Comparison of ENCODE assay signal across 8 mouse cellular contexts in genomic region chr7:45801348-45801747, GRCm38 (mm10). TPM values are rescaled to one million over a fixed set of nuclear protein-coding genes. Genes with fewer than 3 reads are reported as not detected.
DNase-seq lines count a peak whose midpoint lies in the region; ATAC-seq and TF ChIP-seq lines count a peak whose summit lies in the region.

No protein-coding gene starts in this region.

- peaks cover 11% of the 10 kb centered on the region for H3K27me3 ChIP-seq in embryonic facial prominence, embryonic 11.5 days (ENCODE audit: control insufficient read depth, insufficient read depth, low read length)
- no peaks in the 10 kb centered on the region for H3K27me3 ChIP-seq in kidney, adult 2 months (replicated peaks; ENCODE audit: control insufficient read depth, insufficient read depth, low read length)
- H3K27me3 ChIP-seq in limb, embryonic 12.5 days: peaks cover 40% of the 10 kb centered on the region
- no peaks in the 10 kb centered on the region for H3K27me3 ChIP-seq in midbrain, embryonic 14.5 days (ENCODE audit: control insufficient read depth, insufficient read depth, low read length)

- H3K9me3 ChIP-seq in embryonic facial prominence, embryonic 11.5 days (replicated peaks; ENCODE audit: control insufficient read depth, low read length): no peaks in the 10 kb centered on the region
- no peaks in the 10 kb centered on the region for H3K9me3 ChIP-seq in limb, embryonic 12.5 days
- H3K9me3 ChIP-seq in midbrain, embryonic 14.5 days (ENCODE audit: control insufficient read depth, low read length): no peaks in the 10 kb centered on the region

- ATAC-seq in embryonic facial prominence, embryonic 11.5 days (replicated peaks; ENCODE audit: insufficient number of reproducible peaks, low FRiP score, low TSS enrichment, low read depth): no peak
- no peak for ATAC-seq in limb, embryonic 12.5 days (ENCODE audit: insufficient number of reproducible peaks, insufficient read depth, low FRiP score, low TSS enrichment, low read depth)
- ATAC-seq in midbrain, embryonic 14.5 days (ENCODE audit: low FRiP score, low TSS enrichment): peak; percentile 59; the same call in 1 of the 2 replicates

- peak; percentile 95 for DNase-seq in 3T3-L1 (ENCODE audit: low read depth, low spot score)
- peak; percentile 93 for DNase-seq in adrenal gland, postnatal 25 days
- DNase-seq in embryonic facial prominence, embryonic 11.5 days (ENCODE audit: low spot score): peak; percentile 94
- peak; percentile 98 for DNase-seq in heart, adult 11 months
- peak; percentile 94 for DNase-seq in kidney, adult 2 months
- peak; percentile 96 for DNase-seq in midbrain, embryonic 14.5 days
- peak; percentile 84 for DNase-seq in spleen, adult 12 weeks (ENCODE audit: low spot score)

- no peak overlapping the region for H3K27ac ChIP-seq in embryonic facial prominence, embryonic 11.5 days (replicated peaks; ENCODE audit: low read depth, low read length)
- H3K27ac ChIP-seq in kidney, adult 2 months (ENCODE audit: insufficient read depth, low read depth, low read length): no peak overlapping the region
- H3K27ac ChIP-seq in limb, embryonic 12.5 days: no peak overlapping the region
- H3K27ac ChIP-seq in midbrain, embryonic 14.5 days (replicated peaks; ENCODE audit: low read depth, low read length): no peak overlapping the region; the same call in 1 of the 2 replicates

- TF ChIP-seq CTCF in kidney, adult 2 months (conservative IDR thresholded peaks at IDR 0.05; ENCODE audit: insufficient read depth, insufficient read length, low read depth, low read length): peak; percentile 100; the same call in 1 of the 2 replicates

- no peaks in the 10 kb centered on the region for H3K36me3 ChIP-seq in embryonic facial prominence, embryonic 11.5 days (replicated peaks; ENCODE audit: control insufficient read depth, insufficient read depth, low read depth, low read length)
- no peaks in the 10 kb centered on the region for H3K36me3 ChIP-seq in kidney, adult 2 months (ENCODE audit: control insufficient read depth, insufficient read depth, low read length)
- H3K36me3 ChIP-seq in limb, embryonic 12.5 days: peaks cover 42% of the 10 kb centered on the region
- peaks cover 85% of the 10 kb centered on the region for H3K36me3 ChIP-seq in midbrain, embryonic 14.5 days (ENCODE audit: control insufficient read depth, insufficient read depth, low read length)

- no peak overlapping the region for H3K4me3 ChIP-seq in embryonic facial prominence, embryonic 11.5 days (ENCODE audit: low read depth, low read length)
- H3K4me3 ChIP-seq in kidney, adult 2 months (ENCODE audit: insufficient read depth, low read depth, low read length): peak overlapping the region; percentile 33; the same call in 1 of the 2 replicates
- H3K4me3 ChIP-seq in limb, embryonic 12.5 days (replicated peaks): 0 out of 2 replicates have a peak overlapping the region, but pooled peaks have one; percentile 7
- H3K4me3 ChIP-seq in midbrain, embryonic 14.5 days (replicated peaks; ENCODE audit: low read depth, low read length): no peak overlapping the region

- H3K4me2 ChIP-seq in embryonic facial prominence, embryonic 11.5 days (ENCODE audit: low read depth, low read length): peak overlapping the region; percentile 4; the same call in 1 of the 2 replicates
- H3K4me2 ChIP-seq in limb, embryonic 12.5 days: peak overlapping the region; percentile 37
- no peak overlapping the region for H3K4me2 ChIP-seq in midbrain, embryonic 14.5 days (ENCODE audit: low read length)

- WGBS in embryonic facial prominence, embryonic 11.5 days: 5% methylated on average over 12 of the region's 12 CpGs
- under 1% methylated on average over 12 of the region's 12 CpGs for WGBS in kidney, adult 2 months
- 5% methylated on average over 12 of the region's 12 CpGs for WGBS in limb, embryonic 12.5 days
- WGBS in midbrain, embryonic 14.5 days: 3% methylated on average over 12 of the region's 12 CpGs

- no peak for TF ChIP-seq POLR2A in kidney, adult 2 months (IDR thresholded peaks at IDR 0.05; ENCODE audit: low read depth, low read length)

- no peak overlapping the region for H3K9ac ChIP-seq in embryonic facial prominence, embryonic 11.5 days (replicated peaks; ENCODE audit: low read length)
- no peak overlapping the region for H3K9ac ChIP-seq in limb, embryonic 12.5 days (replicated peaks)
- no peak overlapping the region for H3K9ac ChIP-seq in midbrain, embryonic 14.5 days (replicated peaks; ENCODE audit: low read length)

- H3K4me1 ChIP-seq in embryonic facial prominence, embryonic 11.5 days (ENCODE audit: control insufficient read depth, insufficient read depth, low read length): peaks cover 12% of the 10 kb centered on the region
- H3K4me1 ChIP-seq in kidney, adult 2 months (ENCODE audit: control insufficient read depth, insufficient read depth, low read length): peaks cover 4% of the 10 kb centered on the region; the same call in 1 of the 2 replicates
- peaks cover 33% of the 10 kb centered on the region for H3K4me1 ChIP-seq in limb, embryonic 12.5 days (replicated peaks)
- peaks cover 16% of the 10 kb centered on the region for H3K4me1 ChIP-seq in midbrain, embryonic 14.5 days (ENCODE audit: control insufficient read depth, insufficient read depth, low read length)

RNA-seq across cellular contexts. Expression of gene Cyth2, which starts 13.0 kb away (rescaled TPM):
- 114 and 134 TPM in 2 replicates for total RNA-seq in adrenal gland, postnatal 25 days (2021)
- 168 and 170 TPM in 2 replicates for polyA plus RNA-seq in embryonic facial prominence, embryonic 11.5 days (2014; fragmentation: Nextera tagmentation; extraction: Ambion mirVana)
- polyA plus RNA-seq in kidney, adult 2 months (2012; rRNA removed): 43.3 and 44.7 TPM in 2 replicates
- polyA plus RNA-seq in limb, embryonic 12.5 days (2016; fragmentation: Nextera tagmentation; extraction: Ambion mirVana): 171 and 175 TPM in 2 replicates
- 281 and 288 TPM in 2 replicates for polyA plus RNA-seq in midbrain, embryonic 14.5 days (2014; fragmentation: Nextera tagmentation; extraction: Ambion mirVana)

RNA-seq across cellular contexts. Expression of gene Sult2b1, which starts 16.9 kb away (rescaled TPM):
- total RNA-seq in adrenal gland, postnatal 25 days (2021): 0.90 and 1.1 TPM in 2 replicates
- 1.8 and 2.0 TPM in 2 replicates for polyA plus RNA-seq in embryonic facial prominence, embryonic 11.5 days (2014; fragmentation: Nextera tagmentation; extraction: Ambion mirVana)
- 4.2 and 6.1 TPM in 2 replicates for polyA plus RNA-seq in kidney, adult 2 months (2012; rRNA removed)
- 1.6 and 1.9 TPM in 2 replicates for polyA plus RNA-seq in limb, embryonic 12.5 days (2016; fragmentation: Nextera tagmentation; extraction: Ambion mirVana)
- 5.2 and 8.5 TPM in 2 replicates for polyA plus RNA-seq in midbrain, embryonic 14.5 days (2014; fragmentation: Nextera tagmentation; extraction: Ambion mirVana)

RNA-seq across cellular contexts. Expression of gene Lmtk3, which starts 17.8 kb away (rescaled TPM):
- total RNA-seq in adrenal gland, postnatal 25 days (2021): 10.0 and 14.8 TPM in 2 replicates
- polyA plus RNA-seq in embryonic facial prominence, embryonic 11.5 days (2014; fragmentation: Nextera tagmentation; extraction: Ambion mirVana): 2.9 and 3.2 TPM in 2 replicates
- polyA plus RNA-seq in kidney, adult 2 months (2012; rRNA removed): 5.7 and 7.3 TPM in 2 replicates
- polyA plus RNA-seq in limb, embryonic 12.5 days (2016; fragmentation: Nextera tagmentation; extraction: Ambion mirVana): 3.4 and 4.9 TPM in 2 replicates
- 25.2 and 30.2 TPM in 2 replicates for polyA plus RNA-seq in midbrain, embryonic 14.5 days (2014; fragmentation: Nextera tagmentation; extraction: Ambion mirVana)

RNA-seq across cellular contexts. Expression of gene Kcnj14, which starts 23.2 kb away (rescaled TPM):
- total RNA-seq in adrenal gland, postnatal 25 days (2021): 0.30 and 0.33 TPM in 2 replicates
- 2.1 and 2.7 TPM in 2 replicates for polyA plus RNA-seq in embryonic facial prominence, embryonic 11.5 days (2014; fragmentation: Nextera tagmentation; extraction: Ambion mirVana)
- polyA plus RNA-seq in kidney, adult 2 months (2012; rRNA removed): 0.28 and 0.31 TPM in 2 replicates
- 1.6 and 2.2 TPM in 2 replicates for polyA plus RNA-seq in limb, embryonic 12.5 days (2016; fragmentation: Nextera tagmentation; extraction: Ambion mirVana)
- 0.63 and 0.88 TPM in 2 replicates for polyA plus RNA-seq in midbrain, embryonic 14.5 days (2014; fragmentation: Nextera tagmentation; extraction: Ambion mirVana)

RNA-seq across cellular contexts. Expression of gene Grwd1, which starts 29.4 kb away (rescaled TPM):
- 22.3 and 26.6 TPM in 2 replicates for total RNA-seq in adrenal gland, postnatal 25 days (2021)
- 78.6 and 81.7 TPM in 2 replicates for polyA plus RNA-seq in embryonic facial prominence, embryonic 11.5 days (2014; fragmentation: Nextera tagmentation; extraction: Ambion mirVana)
- 12.3 and 12.9 TPM in 2 replicates for polyA plus RNA-seq in kidney, adult 2 months (2012; rRNA removed)
- 75.4 and 78.0 TPM in 2 replicates for polyA plus RNA-seq in limb, embryonic 12.5 days (2016; fragmentation: Nextera tagmentation; extraction: Ambion mirVana)
- 37.2 and 37.4 TPM in 2 replicates for polyA plus RNA-seq in midbrain, embryonic 14.5 days (2014; fragmentation: Nextera tagmentation; extraction: Ambion mirVana)

Comparison
In these comparisons a context has a peak if more than half of its experiments do, and no peak if none do; other contexts are left out.
1. H3K4me3 ChIP-seq: peak in kidney, adult 2 months (single experiment) and limb, embryonic 12.5 days (single experiment); none in embryonic facial prominence, embryonic 11.5 days (single experiment) and midbrain, embryonic 14.5 days (single experiment).
2. Peak in every context shown above with its lines, with median percentiles within 50 percentile points of each other: DNase-seq.